ENCODE assay signal across 11 mouse cellular contexts in genomic region chr11:65365751-65366559, GRCm38 (mm10).
DNase-seq lines count a peak whose midpoint lies in the region; ATAC-seq and TF ChIP-seq lines count a peak whose summit lies in the region.
"Had no signal": no experiment of that assay in that cellular context is flagged by ENCODE, and none has a peak within 500 bp of the region (broad histone marks: within the 10 kb centered on the region; RNA-seq: fewer than 3 reads in every experiment).

No protein-coding gene starts in this region.

- H3K79me2 ChIP-seq in heart, adult 2 months (replicated peaks; ENCODE audit: control insufficient read depth, insufficient read depth, low read length) = no peaks in the 10 kb centered on the region

- peak; percentile 57 to 73 for DNase-seq in cerebellum, postnatal 14 days
- DNase-seq in cerebellum, adult 9-10 months = no peak
- DNase-seq in lung, postnatal 36 days = no peak
- peak in 1 of 2 experiments; percentile 44 for DNase-seq in heart, adult 2 months
- DNase-seq in heart, postnatal 4 days = peak; percentile 56
- no peak for DNase-seq in layer of hippocampus, adult 8-10 months (ENCODE audit: low spot score in 2 of 2)
- DNase-seq in urinary bladder, adult 18-20 months (ENCODE audit: low spot score in 2 of 2) = no peak
- DNase-seq: B cell, adult 2 months; thymus, postnatal 25 days had no signal

- no peak for TF ChIP-seq CTCF in heart, adult 2 months (IDR thresholded peaks at IDR 0.05)

- WGBS in lung, embryonic 16.5 days = 53% methylated on average over 12 of the region's 12 CpGs
- 32% methylated on average over 12 of the region's 12 CpGs for WGBS in heart, adult 2 months

- TF ChIP-seq EP300 in heart, adult 2 months (IDR thresholded peaks at IDR 0.05; ENCODE audit: insufficient read depth, low read depth, low read length) = 0 out of 2 replicates have a peak, but pooled peaks have one; percentile 9

- no peaks in the 10 kb centered on the region for H3K9me3 ChIP-seq in lung, embryonic 16.5 days (ENCODE audit: control insufficient read depth, low read length)

- H3K27ac ChIP-seq in lung, embryonic 16.5 days (ENCODE audit: low read length) = no peak overlapping the region; the same call in 1 of the 2 replicates
- H3K27ac ChIP-seq in heart, adult 2 months = peak overlapping the region; percentile 84

- no peaks in the 10 kb centered on the region for H3K27me3 ChIP-seq in lung, embryonic 16.5 days (ENCODE audit: control insufficient read depth, insufficient read depth, low read depth, low read length)
- H3K27me3 ChIP-seq in heart, adult 2 months (ENCODE audit: control insufficient read depth, insufficient read depth, low read length) = no peaks in the 10 kb centered on the region

- peak; percentile 66 for TF ChIP-seq POLR2A in heart, adult 2 months (IDR thresholded peaks at IDR 0.05; ENCODE audit: insufficient read depth, low read depth, low read length)

- no peak overlapping the region for H3K9ac ChIP-seq in lung, embryonic 16.5 days (ENCODE audit: low read length)
- H3K9ac ChIP-seq in heart, adult 2 months (ENCODE audit: low read depth, low read length) = peak overlapping the region; percentile 52

- H3K4me1 ChIP-seq in lung, embryonic 16.5 days (replicated peaks; ENCODE audit: control insufficient read depth, insufficient read depth, low read length) = peaks cover 14% of the 10 kb centered on the region
- H3K4me1 ChIP-seq in heart, adult 2 months (ENCODE audit: control insufficient read depth, insufficient read depth, low read length) = peaks cover 7% of the 10 kb centered on the region

- no peak overlapping the region for H3K4me2 ChIP-seq in lung, embryonic 16.5 days (ENCODE audit: low read depth, low read length)

- intact Hi-C loops in heart, adult 2 months (cut with DNase I) = no loop called here

- no peaks in the 10 kb centered on the region for H3K36me3 ChIP-seq in lung, embryonic 16.5 days (ENCODE audit: control insufficient read depth, insufficient read depth, low read length)
- no peaks in the 10 kb centered on the region for H3K36me3 ChIP-seq in heart, adult 2 months (ENCODE audit: control insufficient read depth, insufficient read depth, low read length)

- no peak overlapping the region for H3K4me3 ChIP-seq in lung, embryonic 16.5 days (ENCODE audit: low read length)
- peak overlapping the region; percentile 29; the same call in 1 of the 2 replicates for H3K4me3 ChIP-seq in heart, adult 2 months

- 0 out of 2 replicates have a peak, but pooled peaks have one; percentile 21 for ATAC-seq in lung, embryonic 16.5 days (ENCODE audit: low read depth)
- ATAC-seq: forebrain, embryonic 14.5 days had no signal

Comparison
In these comparisons a context has a peak if more than half of its experiments do, and no peak if none do; other contexts are left out.
1. DNase-seq: peak in cerebellum, postnatal 14 days (2 of 2) and heart, postnatal 4 days (single experiment); none in cerebellum, adult 9-10 months (single experiment), lung, postnatal 36 days (single experiment), layer of hippocampus, adult 8-10 months (0 of 2) and urinary bladder, adult 18-20 months (0 of 2).